Mouse (Mus musculus) thymus, adult 2 months (tissue): ENCODE data around the gene Pcnx2.

Experiments used
- CTCF ChIP-seq: fragments of 200-500 bp; IDR thresholded peaks from 2 replicates; pipeline ENCODE4 v1.5.1; 2012; ENCODE audit warnings: mild to moderate bottlenecking, control low read depth, low read length, moderate library complexity, borderline replicate concordance; ENCODE audit not compliant: control insufficient read depth, poor library complexity, insufficient read depth; ENCODE audit errors: extremely low read depth
- POLR2A ChIP-seq: fragments of 200-500 bp; IDR thresholded peaks from 2 replicates; pipeline ENCODE4 v1.6.1; 2012; ENCODE audit warnings: mild to moderate bottlenecking, low read length, control low read depth, moderate library complexity; ENCODE audit not compliant: control insufficient read depth, poor library complexity, insufficient read depth; ENCODE audit errors: extremely low read depth

GRCm38 (mm10) chr8:125716613-125717012 is 181.5 kb downstream of the Pcnx2 start:
- TF ChIP-seq POLR2A, result no peak
- no peak for TF ChIP-seq CTCF
